Mouse (Mus musculus): ENCODE results near the gene Mrtfa.

The Mrtfa gene

GRCm38 (mm10) chr15:80989712-80990111 is 200.8 kb downstream of the Mrtfa start:
- no peak for DNase-seq (ENCODE audit: low read depth)

- no peak for DNase-seq (ENCODE audit: low read depth)
These were observed 202.2 kb downstream of the Mrtfa start for GRCm38 (mm10) chr15:80988331-80988730.

- DNase-seq (ENCODE audit: low read depth), result no peak
These were observed 207.3 kb downstream of the Mrtfa start for GRCm38 (mm10) chr15:80983264-80983663.

GRCm38 (mm10) chr15:80981176-80981575 is 209.4 kb downstream of the Mrtfa start:
- DNase-seq (ENCODE audit: low read depth), result no peak

GRCm38 (mm10) chr15:80979611-80980010 is 210.9 kb downstream of the Mrtfa start:
- DNase-seq (ENCODE audit: low read depth), result no peak

- peak; percentile 87 for DNase-seq (ENCODE audit: low read depth)
These were observed 212.8 kb downstream of the Mrtfa start, which contains the start of gene Sgsm3 for GRCm38 (mm10) chr15:80977620-80978334. Sgsm3 (plus strand) TSS chr15:80977765.

- no peak for DNase-seq (ENCODE audit: low read depth)
These were observed 214.9 kb downstream of the Mrtfa start for GRCm38 (mm10) chr15:80975666-80976065.

- DNase-seq (ENCODE audit: low read depth), result no peak
These were observed 216.2 kb downstream of the Mrtfa start for GRCm38 (mm10) chr15:80974311-80974710.

GRCm38 (mm10) chr15:80969371-80969770 is 221.2 kb downstream of the Mrtfa start:
- DNase-seq (ENCODE audit: low read depth), result no peak

All from induced T-regulatory cell, adult 2 months (primary cell).